Mouse (Mus musculus) megakaryocyte, embryonic 14.5 days (primary cell): ENCODE measurements around the gene Fbxw11.

Experiments used
- FLI1 ChIP-seq: IDR thresholded peaks from 2 replicates; pipeline ENCODE4 v1.6.1; 2012; ENCODE audit warnings: low read length, inconsistent platforms, mixed read lengths
- GATA1 ChIP-seq: IDR thresholded peaks from 3 replicates; pipeline ENCODE4 v1.6.1; 2012; ENCODE audit warnings: mixed read lengths, low read length, inconsistent platforms, borderline replicate concordance

GRCm38 (mm10) chr11:32737729-32738128 lies 95.2 kb downstream of the Fbxw11 start:
- TF ChIP-seq GATA1 = no peak
- no peak for TF ChIP-seq FLI1
